Mouse (Mus musculus): ENCODE data around the gene Wasl.

Wasl gene

DNA sequence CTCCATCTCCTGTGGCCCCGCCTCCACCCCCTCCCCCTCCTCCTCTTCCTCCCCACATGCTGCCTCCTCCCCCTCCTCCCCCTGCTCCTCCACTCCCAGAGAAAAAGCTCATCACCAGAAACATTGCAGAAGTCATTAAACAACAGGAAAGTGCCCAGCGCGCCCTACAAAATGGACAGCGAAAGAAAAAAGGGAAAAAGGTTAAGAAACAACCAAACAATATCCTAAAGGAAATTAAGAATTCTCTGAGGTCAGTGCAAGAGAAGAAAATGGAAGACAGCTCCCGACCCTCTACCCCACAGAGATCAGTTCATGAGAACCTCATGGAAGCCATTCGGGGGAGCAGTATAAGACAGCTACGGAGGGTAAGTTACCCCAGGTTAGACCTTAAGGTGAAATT is 60.5 kb downstream of the Wasl start:
- no peak for DNase-seq (ENCODE audit: low spot score)

- no peak for DNase-seq (ENCODE audit: low spot score)
Measured at GRCm38 (mm10) chr6:24602993-24603392, 61.8 kb downstream of the Wasl start.

DNA sequence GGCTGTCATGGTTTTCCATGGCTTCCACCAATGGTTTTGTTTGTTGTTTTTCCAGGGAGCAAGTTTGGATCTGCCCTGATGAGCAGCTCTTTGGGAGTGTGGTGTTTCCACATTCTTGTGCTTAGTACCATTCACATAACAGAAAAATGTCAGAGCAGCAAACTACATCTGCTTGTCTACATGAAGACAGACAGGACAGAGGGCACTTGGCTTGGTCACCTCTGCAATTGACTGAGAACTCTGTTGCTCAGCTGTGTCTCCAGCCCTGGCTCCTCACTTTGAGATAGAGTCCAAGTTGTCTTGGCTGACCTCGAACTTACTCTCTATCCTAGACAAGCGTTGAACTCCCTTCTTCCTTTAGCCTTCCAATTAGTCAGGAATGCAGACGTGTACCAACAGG is 62.5 kb downstream of the Wasl start:
- DNase-seq (ENCODE audit: low spot score) = no peak

DNA sequence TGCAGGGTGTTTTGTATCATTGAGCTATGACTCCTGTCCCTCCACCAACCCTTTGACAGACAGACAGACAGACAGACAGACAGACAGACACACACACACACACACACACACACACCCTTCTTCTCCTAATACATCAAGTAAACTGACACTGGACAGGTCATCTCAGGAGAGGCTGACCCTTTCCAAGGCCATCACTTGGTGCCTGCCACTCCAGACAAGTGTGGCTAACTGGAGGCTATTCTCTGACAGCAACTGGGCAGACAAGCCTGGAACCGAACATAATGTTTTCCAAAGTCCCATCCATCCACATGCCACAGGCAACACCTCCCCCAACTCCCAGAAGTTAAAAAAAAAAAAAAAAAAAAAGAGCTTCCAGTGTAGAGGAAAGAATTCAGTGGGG is 63.1 kb downstream of the Wasl start:
- DNase-seq (ENCODE audit: low spot score) = no peak

GRCm38 (mm10) chr6:24600726-24601125 is 64.1 kb downstream of the Wasl start:
- DNase-seq (ENCODE audit: low spot score) = no peak

DNA sequence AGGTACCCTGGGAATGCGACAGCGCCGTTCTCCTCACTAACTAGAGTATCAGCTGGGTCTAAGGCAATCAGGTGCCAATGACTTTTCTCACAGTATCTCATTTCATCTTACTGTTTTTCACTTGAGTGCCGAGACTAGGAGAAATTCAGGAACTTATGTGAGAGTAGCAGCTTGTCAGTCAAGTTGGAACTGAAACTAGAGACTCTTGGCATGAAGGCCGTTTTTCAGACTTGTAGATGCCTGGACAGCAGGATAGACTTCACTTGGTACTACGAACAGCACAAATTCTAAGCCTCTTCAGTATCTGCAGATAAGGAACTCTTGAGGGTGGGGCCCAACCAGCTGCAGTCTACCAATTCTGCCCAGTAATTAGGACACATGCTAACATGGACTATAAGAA is 64.7 kb downstream of the Wasl start:
- DNase-seq (ENCODE audit: low spot score) = no peak

DNA sequence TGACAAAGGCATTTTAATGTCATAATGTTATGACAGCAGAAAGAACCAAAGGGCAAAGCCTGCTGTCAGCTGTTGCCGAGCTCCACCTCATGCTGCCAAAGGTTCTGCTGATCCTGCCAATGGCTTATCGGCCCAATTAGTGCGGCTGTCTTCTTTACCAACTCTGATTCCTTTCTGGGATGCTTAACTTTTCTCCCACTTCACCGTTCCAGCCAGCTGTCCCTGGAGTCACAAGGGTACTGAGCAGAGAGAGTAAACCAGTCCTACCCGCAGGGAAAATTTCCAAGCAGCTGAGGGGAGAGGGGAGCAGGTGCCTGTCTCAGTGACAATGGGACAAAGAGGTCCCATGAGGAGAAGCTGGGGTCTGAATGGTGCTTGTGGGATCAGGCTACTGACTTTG is 65.2 kb downstream of the Wasl start:
- no peak for DNase-seq (ENCODE audit: low spot score)

DNA sequence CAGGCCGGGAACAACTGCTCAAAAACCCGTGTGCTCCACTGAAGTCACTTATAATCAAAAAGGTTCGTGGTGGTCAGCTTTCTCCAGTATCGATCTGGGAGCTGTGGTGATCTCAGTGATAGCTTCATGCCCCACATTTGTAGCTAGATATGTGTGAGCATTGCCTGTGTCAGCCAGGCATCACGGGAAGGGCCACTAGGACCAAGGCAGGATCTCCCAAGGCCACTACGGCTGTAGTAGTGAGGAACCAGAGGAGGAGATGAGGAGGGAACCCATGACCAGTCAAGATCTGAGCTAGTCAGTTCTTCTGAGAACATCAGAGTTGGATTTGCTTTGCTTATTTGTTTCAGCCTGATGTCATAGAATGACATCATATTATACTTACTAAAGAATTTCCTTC is 65.6 kb downstream of the Wasl start:
- no peak for DNase-seq (ENCODE audit: low spot score)

GRCm38 (mm10) chr6:24597500-24597899 is 67.3 kb downstream of the Wasl start, which contains the start of gene Lmod2:
TSS of gene Lmod2 (plus strand) at chr6:24597762.
- no peak for DNase-seq (ENCODE audit: low spot score)

GRCm38 (mm10) chr6:24591525-24592218 is 73.1 kb downstream of the Wasl start:
- no peak for DNase-seq (ENCODE audit: low spot score)

GRCm38 (mm10) chr6:24590282-24590681 is 74.5 kb downstream of the Wasl start:
- DNase-seq (ENCODE audit: low spot score) = no peak

GRCm38 (mm10) chr6:24586885-24587284 is 77.9 kb downstream of the Wasl start:
- no peak for DNase-seq (ENCODE audit: low spot score)

GRCm38 (mm10) chr6:24585431-24586310 is 79.1 kb downstream of the Wasl start:
- no peak for DNase-seq (ENCODE audit: low spot score)

GRCm38 (mm10) chr6:24583456-24583855 is 81.4 kb downstream of the Wasl start:
- DNase-seq (ENCODE audit: low spot score) = no peak

DNA sequence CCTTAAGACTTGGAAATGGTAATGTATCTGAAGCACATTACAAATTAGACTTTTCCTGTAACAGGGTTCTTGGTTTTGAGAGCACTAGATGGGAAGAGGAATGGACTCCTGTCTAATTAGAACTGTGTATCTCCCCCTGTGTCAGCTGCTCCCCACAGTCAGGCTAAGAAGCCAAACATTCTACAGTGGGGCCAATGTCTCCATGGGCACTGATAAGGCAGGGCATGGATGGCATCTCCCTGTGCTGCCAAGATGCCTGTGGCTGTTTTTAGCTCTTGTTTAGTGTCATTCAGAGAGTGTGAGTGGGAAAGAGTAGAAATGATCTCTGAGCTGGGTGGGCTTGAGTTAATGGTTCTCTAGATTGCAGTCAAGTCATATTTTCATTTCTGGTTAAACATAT is 91.5 kb downstream of the Wasl start:
- no peak for DNase-seq (ENCODE audit: low spot score)

- no peak for DNase-seq (ENCODE audit: low spot score)
Measured at GRCm38 (mm10) chr6:24572431-24572830, 92.4 kb downstream of the Wasl start.

DNA sequence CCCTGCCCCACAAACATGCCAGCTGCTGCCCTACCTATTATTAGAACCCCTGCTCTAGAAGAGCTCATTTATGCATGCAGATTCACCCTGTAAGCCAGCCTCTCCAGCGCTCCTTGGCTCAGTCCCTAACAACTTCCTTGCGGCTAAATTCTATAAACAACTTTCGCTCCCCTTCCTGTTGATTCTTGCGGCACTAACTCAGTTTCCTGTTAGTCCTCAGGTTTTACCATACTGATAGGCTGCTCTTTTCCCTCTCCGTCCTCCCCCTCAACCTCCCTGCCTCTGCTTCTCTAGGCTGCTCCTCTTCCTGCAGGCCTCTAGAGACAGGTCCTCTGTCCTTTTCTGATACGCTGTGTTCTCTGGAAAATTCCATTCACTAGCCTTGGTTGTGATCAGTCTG is 93.7 kb downstream of the Wasl start:
- no peak for DNase-seq (ENCODE audit: low spot score)

GRCm38 (mm10) chr6:24570278-24570677 is 94.5 kb downstream of the Wasl start:
- DNase-seq (ENCODE audit: low spot score) = no peak

- no peak for DNase-seq (ENCODE audit: low spot score)
Measured at GRCm38 (mm10) chr6:24569711-24570110, 95.1 kb downstream of the Wasl start.

- DNase-seq (ENCODE audit: low spot score) = no peak
Measured at GRCm38 (mm10) chr6:24568963-24569362, 95.8 kb downstream of the Wasl start.

DNA sequence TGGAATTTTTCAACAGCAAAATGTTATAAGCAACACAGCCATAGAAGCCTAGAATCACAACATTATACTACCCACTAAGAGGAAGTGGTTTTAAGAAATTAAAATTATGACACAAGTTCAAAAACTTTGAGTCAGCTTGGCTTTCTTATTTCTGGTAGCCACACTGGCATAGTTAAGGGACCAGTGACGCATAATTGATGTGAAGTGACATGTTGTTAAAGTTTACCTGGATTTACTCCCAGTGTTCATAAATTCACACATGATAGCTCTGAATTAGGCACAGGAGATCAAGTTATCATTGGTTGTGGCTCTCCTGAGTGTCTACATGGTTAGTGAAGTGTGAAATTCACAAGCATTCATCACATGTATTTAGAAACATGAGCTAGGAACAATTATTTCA is 99.9 kb downstream of the Wasl start:
- no peak for DNase-seq (ENCODE audit: low spot score)

DNA sequence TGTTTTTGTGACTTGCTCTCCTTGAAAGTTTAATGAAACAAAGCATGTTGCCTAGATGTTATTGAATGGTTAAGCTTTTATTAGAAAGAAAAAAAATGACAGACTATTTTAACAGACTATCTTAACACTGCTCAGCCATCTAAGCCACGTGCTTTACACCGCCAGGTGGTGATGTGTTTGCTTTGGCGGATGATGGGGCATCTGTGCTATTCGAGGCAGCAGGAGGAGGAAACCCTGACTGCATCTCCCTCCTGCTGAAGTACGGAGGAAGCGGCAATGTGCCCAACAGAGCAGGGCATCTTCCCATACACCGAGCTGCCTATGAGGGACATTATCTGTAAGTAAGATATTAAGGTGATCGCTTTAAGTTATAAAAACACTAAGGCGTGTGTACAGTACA is 100.7 kb downstream of the Wasl start:
- no peak for DNase-seq (ENCODE audit: low spot score)

Data from spleen, adult 12 weeks (tissue).